Mouse (Mus musculus) ES-Bruce4 (cell line): ENCODE measurements around the gene Platr17.

Experiments
- CTCF ChIP-seq: IDR thresholded peaks from one replicate; pipeline ENCODE4 v1.8.1; 2011; ENCODE audit warnings: low read depth, low read length
- POLR2A ChIP-seq: IDR thresholded peaks from one replicate; pipeline ENCODE4 v1.8.1; 2011; ENCODE audit warnings: low read length; ENCODE audit not compliant: insufficient read depth

DNA sequence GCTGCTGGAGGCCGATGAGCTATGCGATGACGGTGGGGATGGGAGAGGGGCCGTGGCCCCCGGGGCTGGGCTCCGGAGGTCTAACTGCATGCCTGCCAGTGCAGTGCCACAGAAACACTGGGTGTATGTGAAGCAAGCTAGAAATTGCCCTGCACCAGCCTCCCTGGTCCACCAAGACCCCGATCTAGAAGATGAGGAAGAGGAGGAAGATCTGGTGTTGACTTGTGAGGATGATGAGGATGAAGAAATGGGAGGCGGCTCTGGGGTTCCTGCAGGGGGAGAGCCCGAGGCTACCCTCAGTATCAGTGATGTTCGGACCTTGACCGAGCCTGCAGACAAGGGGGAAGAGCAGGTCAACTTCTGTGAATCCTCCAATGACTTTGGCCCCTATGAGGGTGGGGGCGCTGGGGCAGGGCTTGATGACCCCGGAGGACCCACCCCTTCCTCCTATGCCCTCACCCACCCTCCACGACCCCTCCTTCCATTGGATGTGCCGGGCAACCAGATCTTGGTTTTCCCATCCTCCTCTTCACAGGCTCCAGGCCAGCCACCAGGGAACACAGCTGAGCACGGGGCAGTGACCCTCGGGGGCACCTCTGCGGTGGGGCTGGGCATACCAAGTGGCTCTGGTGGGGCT lies 12.8 kb downstream of the Platr17 start:
- no peak for TF ChIP-seq CTCF
- no peak for TF ChIP-seq POLR2A
